Mouse (Mus musculus) lung, postnatal 0 days (tissue): Measurements from ENCODE around the gene Slc7a5.

Experiments used
- CTCF ChIP-seq: IDR thresholded peaks from 2 replicates; pipeline ENCODE4 v1.5.1; 2016; ENCODE audit warnings: antibody characterized with exemption, mild to moderate bottlenecking
- EP300 ChIP-seq: IDR thresholded peaks from 2 replicates; pipeline ENCODE4 v1.6.1; 2016; ENCODE audit warnings: antibody characterized with exemption, mild to moderate bottlenecking, control low read depth

- no peak for TF ChIP-seq CTCF
- TF ChIP-seq EP300, result no peak
These were observed 2.5 kb downstream of the Slc7a5 start for GRCm38 (mm10) chr8:121904999-121905398.
